Mouse (Mus musculus) granulocyte monocyte progenitor cell, adult 5-6 weeks (primary cell): ENCODE data around the gene Ydjc. TPM values are rescaled to one million over a fixed set of nuclear protein-coding genes. Genes with fewer than 3 reads are reported as not detected.
"Not testable (repeated sequence)": the region's sequence is repeated elsewhere in the genome, so short reads cannot be mapped to it uniquely, and the experiment has no call there.

Experiments used
- ATAC-seq: replicated peaks from 2 replicates; pipeline ENCODE4 v1.8.0; 2016; ENCODE audit warnings: mild to moderate bottlenecking, moderate TSS enrichment, inconsistent platforms; ENCODE audit not compliant: poor library complexity, severe bottlenecking
- total RNA-seq, 2 experiments: library from RNA; stranded (forward) in 1 of 2; stranded (reverse) in 1 of 2; fragments of 200-712, 200-1000 nt in 1 of 2; fragments of >200 nt in 1 of 2; fragmentation: Nextera tagmentation in 1 of 2; gene quantifications; 2 replicates each; pipeline ENCODE4 v1.2.3; 2014 to 2017

Ydjc gene
- total RNA-seq, 2 experiments from 2014 or later = 19.4 to 41.3 TPM

- no peak for ATAC-seq
These were observed 6.3 kb downstream of the Ydjc start for GRCm38 (mm10) chr16:17150520-17151258.

GRCm38 (mm10) chr16:17151874-17152273 is 7.5 kb downstream of the Ydjc start:
- no peak for ATAC-seq

GRCm38 (mm10) chr16:17154346-17154745 is 9.9 kb downstream of the Ydjc start:
- ATAC-seq = no peak

- ATAC-seq = not testable (repeated sequence)
These were observed 21.1 kb downstream of the Ydjc start for GRCm38 (mm10) chr16:17165478-17165877.

- no peak for ATAC-seq
These were observed 22.8 kb downstream of the Ydjc start for GRCm38 (mm10) chr16:17167179-17167578.

GRCm38 (mm10) chr16:17168049-17168448 is 23.6 kb downstream of the Ydjc start:
- no peak for ATAC-seq

GRCm38 (mm10) chr16:17175765-17176164 is 31.3 kb downstream of the Ydjc start:
- no peak for ATAC-seq

GRCm38 (mm10) chr16:17177623-17178170 is 33.3 kb downstream of the Ydjc start:
- peak; percentile 43 for ATAC-seq

- no peak for ATAC-seq
These were observed 35.3 kb downstream of the Ydjc start for GRCm38 (mm10) chr16:17179706-17180105.

GRCm38 (mm10) chr16:17181382-17181781 is 37.0 kb downstream of the Ydjc start:
- ATAC-seq = peak; percentile 85

GRCm38 (mm10) chr16:17182136-17182535 is 37.7 kb downstream of the Ydjc start:
- ATAC-seq = peak; percentile 75

GRCm38 (mm10) chr16:17183003-17183402 is 38.6 kb downstream of the Ydjc start:
- ATAC-seq = no peak

GRCm38 (mm10) chr16:17185475-17185874 is 41.1 kb downstream of the Ydjc start:
- no peak for ATAC-seq

GRCm38 (mm10) chr16:17193823-17194222 is 49.4 kb downstream of the Ydjc start:
- no peak for ATAC-seq

- ATAC-seq = peak; percentile 33
These were observed 55.9 kb downstream of the Ydjc start for GRCm38 (mm10) chr16:17200121-17200952.

- ATAC-seq = peak; percentile 81
These were observed 56.7 kb downstream of the Ydjc start for GRCm38 (mm10) chr16:17200953-17201707.

- ATAC-seq = peak; percentile 43
These were observed 57.6 kb downstream of the Ydjc start for GRCm38 (mm10) chr16:17201977-17202376.

- no peak for ATAC-seq
These were observed 58.1 kb downstream of the Ydjc start, which contains the start of gene Ube2l3 for GRCm38 (mm10) chr16:17202549-17202948. Ube2l3 (minus strand) TSS chr16:17202649.

GRCm38 (mm10) chr16:17204990-17205389 is 60.6 kb downstream of the Ydjc start:
- ATAC-seq = no peak
